Mouse (Mus musculus) small intestine, adult 2 months (tissue): ENCODE results near the gene Agrn.

Experiments
- CTCF ChIP-seq: fragments of 200-500 bp; IDR thresholded peaks from 2 replicates; pipeline ENCODE4 v1.5.1; 2012; ENCODE audit warnings: low read depth, mild to moderate bottlenecking, control low read depth, inconsistent platforms, low read length, moderate library complexity, mixed read lengths; ENCODE audit not compliant: insufficient replicate concordance, insufficient read length; ENCODE audit errors: extremely low read depth
- POLR2A ChIP-seq: fragments of 200-500 bp; IDR thresholded peaks from 2 replicates; pipeline ENCODE4 v1.6.1; 2012; ENCODE audit warnings: low read depth, mild to moderate bottlenecking, control low read depth, inconsistent platforms, low read length, moderate library complexity

GRCm38 (mm10) chr4:156130436-156130835 lies 66.9 kb downstream of the Agrn start, which contains the start of gene Rnf223:
- TF ChIP-seq CTCF: no peak
- TF ChIP-seq POLR2A: no peak
